Mouse (Mus musculus): ENCODE data around the gene Hoxd3. TPM values are rescaled to one million over a fixed set of nuclear protein-coding genes. Genes with fewer than 3 reads are reported as not detected.

The Hoxd3 gene
- polyA plus RNA-seq, 1 experiment from 2014 or later, result 1.9 TPM

GRCm38 (mm10) chr2:74696442-74697335 lies 15.0 kb upstream of the Hoxd3 start:
- Histone ChIP-seq H3K27ac (replicated peaks) (no peak overlapping the region), H3K36me3 (no peaks in the 10 kb centered on the region), H3K4me3 (replicated peaks) (peak overlapping the region; percentile 38; the same call in 1 of the 2 replicates), H3K4me2 (replicated peaks) (no peak overlapping the region), H3K4me1 (peaks cover 15% of the 10 kb centered on the region), H3K27me3 (peaks cover 100% of the 10 kb centered on the region), H3K9me3 (replicated peaks) (no peaks in the 10 kb centered on the region), H3K9ac (no peak overlapping the region)
- 5% methylated on average over 34 of the region's 34 CpGs for WGBS
- ATAC-seq (ENCODE audit: insufficient number of reproducible peaks, low FRiP score, low TSS enrichment, low read depth), result no peak

- H3K27me3 ChIP-seq, result peaks cover 97% of the 10 kb centered on the region
- H3K36me3 ChIP-seq, result no peaks in the 10 kb centered on the region
- under 1% methylated on average over 43 of the region's 43 CpGs for WGBS
- ATAC-seq (ENCODE audit: insufficient number of reproducible peaks, low FRiP score, low TSS enrichment, low read depth), result peak; percentile 30; the same call in 1 of the 2 replicates
- peak within 1 kb of the TSS; percentile 53 for H3K4me2 ChIP-seq (replicated peaks)
- H3K4me3 ChIP-seq (replicated peaks), result peak within 1 kb of the TSS; percentile 38
- peaks cover 15% of the 10 kb centered on the region for H3K4me1 ChIP-seq
- 0 out of 2 replicates have a peak within 1 kb of the TSS, but pooled peaks have one; percentile 2 for H3K9ac ChIP-seq
- no peaks in the 10 kb centered on the region for H3K9me3 ChIP-seq (replicated peaks)
- H3K27ac ChIP-seq (replicated peaks), result no peak within 1 kb of the TSS
Observed at GRCm38 (mm10) chr2:74697567-74698121, 14.1 kb upstream of the Hoxd3 start, which contains the start of gene Hoxd9. Hoxd9 (plus strand) TSS chr2:74697727.

GRCm38 (mm10) chr2:74698201-74699052 lies 13.3 kb upstream of the Hoxd3 start:
- 0 out of 2 replicates have a peak, but pooled peaks have one; percentile 24 for ATAC-seq (ENCODE audit: insufficient number of reproducible peaks, low FRiP score, low TSS enrichment, low read depth)

GRCm38 (mm10) chr2:74699053-74699430 lies 12.7 kb upstream of the Hoxd3 start:
- peaks cover 16% of the 10 kb centered on the region for H3K4me1 ChIP-seq
- H3K4me3 ChIP-seq (replicated peaks), result peak overlapping the region; percentile 38
- peak overlapping the region; percentile 53 for H3K4me2 ChIP-seq (replicated peaks)
- no peak overlapping the region for H3K27ac ChIP-seq (replicated peaks)
- H3K9ac ChIP-seq, result no peak overlapping the region
- peaks cover 97% of the 10 kb centered on the region for H3K27me3 ChIP-seq
- no peaks in the 10 kb centered on the region for H3K9me3 ChIP-seq (replicated peaks)
- no peak for ATAC-seq (ENCODE audit: insufficient number of reproducible peaks, low FRiP score, low TSS enrichment, low read depth)
- no peaks in the 10 kb centered on the region for H3K36me3 ChIP-seq
- 1% methylated on average over 17 of the region's 17 CpGs for WGBS

More at GRCm38 (mm10) chr2:74698201-74699052, 13.3 kb upstream of the Hoxd3 start:
- 1% methylated on average over 77 of the region's 86 CpGs for WGBS
- peak overlapping the region; percentile 53 for H3K4me2 ChIP-seq (replicated peaks)
- H3K4me1 ChIP-seq, result peaks cover 15% of the 10 kb centered on the region
- H3K9me3 ChIP-seq (replicated peaks), result no peaks in the 10 kb centered on the region
- H3K27ac ChIP-seq (replicated peaks), result no peak overlapping the region
- 0 out of 2 replicates have a peak overlapping the region, but pooled peaks have one; percentile 2 for H3K9ac ChIP-seq
- peak overlapping the region; percentile 38 for H3K4me3 ChIP-seq (replicated peaks)
- no peaks in the 10 kb centered on the region for H3K36me3 ChIP-seq
- H3K27me3 ChIP-seq, result peaks cover 97% of the 10 kb centered on the region

- Histone ChIP-seq H3K4me2 (replicated peaks) (no peak overlapping the region), H3K4me3 (replicated peaks) (no peak overlapping the region)
Observed at GRCm38 (mm10) chr2:74699664-74700545, 11.8 kb upstream of the Hoxd3 start.

GRCm38 (mm10) chr2:74700546-74701112 lies 11.1 kb upstream of the Hoxd3 start:
- Histone ChIP-seq H3K4me3 (replicated peaks) (no peak overlapping the region), H3K27me3 (peaks cover 97% of the 10 kb centered on the region), H3K36me3 (no peaks in the 10 kb centered on the region), H3K4me1 (peaks cover 32% of the 10 kb centered on the region), H3K9ac (no peak overlapping the region), H3K27ac (replicated peaks) (no peak overlapping the region), H3K4me2 (replicated peaks) (no peak overlapping the region), H3K9me3 (replicated peaks) (no peaks in the 10 kb centered on the region)
- 9% methylated on average over 22 of the region's 22 CpGs for WGBS
- no peak for ATAC-seq (ENCODE audit: insufficient number of reproducible peaks, low FRiP score, low TSS enrichment, low read depth)

More at GRCm38 (mm10) chr2:74699664-74700545, 11.8 kb upstream of the Hoxd3 start:
- Histone ChIP-seq H3K27ac (replicated peaks) (no peak overlapping the region), H3K36me3 (no peaks in the 10 kb centered on the region), H3K27me3 (peaks cover 97% of the 10 kb centered on the region), H3K9me3 (replicated peaks) (no peaks in the 10 kb centered on the region), H3K9ac (no peak overlapping the region), H3K4me1 (peaks cover 24% of the 10 kb centered on the region)
- 7% methylated on average over 23 of the region's 23 CpGs for WGBS
- ATAC-seq (ENCODE audit: insufficient number of reproducible peaks, low FRiP score, low TSS enrichment, low read depth), result no peak

GRCm38 (mm10) chr2:74701949-74702819 lies 9.5 kb upstream of the Hoxd3 start:
- H3K4me2 ChIP-seq (replicated peaks), result no peak overlapping the region
- ATAC-seq (ENCODE audit: insufficient number of reproducible peaks, low FRiP score, low TSS enrichment, low read depth), result no peak

GRCm38 (mm10) chr2:74702820-74703219 lies 8.9 kb upstream of the Hoxd3 start:
- Histone ChIP-seq H3K36me3 (no peaks in the 10 kb centered on the region), H3K27me3 (peaks cover 95% of the 10 kb centered on the region), H3K4me2 (replicated peaks) (no peak overlapping the region), H3K9ac (no peak overlapping the region), H3K4me1 (peaks cover 29% of the 10 kb centered on the region), H3K9me3 (replicated peaks) (no peaks in the 10 kb centered on the region), H3K27ac (replicated peaks) (no peak overlapping the region), H3K4me3 (replicated peaks) (no peak overlapping the region)
- 24% methylated on average over 6 of the region's 6 CpGs for WGBS
- no peak for ATAC-seq (ENCODE audit: insufficient number of reproducible peaks, low FRiP score, low TSS enrichment, low read depth)

More at GRCm38 (mm10) chr2:74701949-74702819, 9.5 kb upstream of the Hoxd3 start:
- Histone ChIP-seq H3K27me3 (peaks cover 95% of the 10 kb centered on the region), H3K27ac (replicated peaks) (no peak overlapping the region), H3K4me1 (peaks cover 33% of the 10 kb centered on the region), H3K9me3 (replicated peaks) (no peaks in the 10 kb centered on the region), H3K4me3 (replicated peaks) (no peak overlapping the region), H3K36me3 (no peaks in the 10 kb centered on the region), H3K9ac (no peak overlapping the region)
- WGBS, result 12% methylated on average over 17 of the region's 17 CpGs

- no peak overlapping the region for H3K9ac ChIP-seq
- peaks cover 24% of the 10 kb centered on the region for H3K4me1 ChIP-seq
- H3K4me3 ChIP-seq (replicated peaks), result no peak overlapping the region
- H3K36me3 ChIP-seq, result no peaks in the 10 kb centered on the region
- no peak overlapping the region for H3K4me2 ChIP-seq (replicated peaks)
- no peaks in the 10 kb centered on the region for H3K9me3 ChIP-seq (replicated peaks)
- peaks cover 94% of the 10 kb centered on the region for H3K27me3 ChIP-seq
- no peak for ATAC-seq (ENCODE audit: insufficient number of reproducible peaks, low FRiP score, low TSS enrichment, low read depth)
- H3K27ac ChIP-seq (replicated peaks), result no peak overlapping the region
- 15% methylated on average over 10 of the region's 10 CpGs for WGBS
Observed at GRCm38 (mm10) chr2:74703317-74703716, 8.4 kb upstream of the Hoxd3 start.

All from embryonic facial prominence, embryonic 15.5 days (tissue).